In genomic region chr9:102306645-102307415, GRCm38 (mm10) we compare ENCODE assay signal across 8 mouse cellular contexts. TPM values are rescaled to one million over a fixed set of nuclear protein-coding genes. Genes with fewer than 3 reads are reported as not detected.
DNase-seq lines count a peak whose midpoint lies in the region; ATAC-seq and TF ChIP-seq lines count a peak whose summit lies in the region.
"Had no signal": no experiment of that assay in that cellular context is flagged by ENCODE, and none has a peak within 500 bp of the region (broad histone marks: within the 10 kb centered on the region; RNA-seq: fewer than 3 reads in every experiment).

No protein-coding gene starts in this region.

- TF ChIP-seq EP300 in heart, postnatal 0 days (IDR thresholded peaks at IDR 0.05; ENCODE audit: low read depth): 0 out of 2 replicates have a peak, but pooled peaks have one; percentile 48

- no peak for TF ChIP-seq CTCF in heart, postnatal 0 days (IDR thresholded peaks at IDR 0.05; ENCODE audit: low read depth)
- no peak for TF ChIP-seq CTCF in lung, embryonic 14.5 days (IDR thresholded peaks at IDR 0.05; ENCODE audit: low read depth)

- H3K27me3 ChIP-seq in heart, postnatal 0 days (ENCODE audit: control insufficient read depth, insufficient read depth, low read length): peaks cover 11% of the 10 kb centered on the region; the same call in 1 of the 2 replicates
- no peaks in the 10 kb centered on the region for H3K27me3 ChIP-seq in lung, embryonic 14.5 days (ENCODE audit: insufficient read depth, low read length)
- H3K27me3 ChIP-seq: embryonic facial prominence, embryonic 13.5 days had no signal

- H3K9me3 ChIP-seq in heart, postnatal 0 days (replicated peaks; ENCODE audit: control insufficient read depth, low read length): peaks cover 7% of the 10 kb centered on the region; the same call in 1 of the 2 replicates
- H3K9me3 ChIP-seq in lung, embryonic 14.5 days (ENCODE audit: low read depth, low read length): no peaks in the 10 kb centered on the region
- H3K9me3 ChIP-seq: embryonic facial prominence, embryonic 13.5 days had no signal

- peak overlapping the region; percentile 92 for H3K27ac ChIP-seq in brown adipose tissue, adult 24 weeks (replicated peaks; ENCODE audit: low read depth, low read length)
- peak overlapping the region; percentile 62 for H3K27ac ChIP-seq in heart, postnatal 0 days (ENCODE audit: low read depth)
- H3K27ac ChIP-seq in lung, embryonic 14.5 days (ENCODE audit: low read depth): peak overlapping the region; percentile 52; the same call in 1 of the 2 replicates
- H3K27ac ChIP-seq: embryonic facial prominence, embryonic 13.5 days had no signal

- no peak overlapping the region for H3K4me2 ChIP-seq in heart, postnatal 0 days (ENCODE audit: low read depth, low read length)
- no peak overlapping the region for H3K4me2 ChIP-seq in lung, embryonic 14.5 days
- H3K4me2 ChIP-seq: embryonic facial prominence, embryonic 13.5 days had no signal

- peak; percentile 88 for ATAC-seq in heart, postnatal 0 days (ENCODE audit: insufficient read depth, low read depth)
- peak; percentile 89 for ATAC-seq in lung, embryonic 14.5 days (ENCODE audit: insufficient read depth)

- DNase-seq in layer of hippocampus, adult 8-10 months (ENCODE audit: low spot score in 2 of 2): peak; percentile 18 to 21
- DNase-seq in layer of hippocampus, postnatal 14 days (ENCODE audit: low spot score in 2 of 2): no peak
- peak; percentile 57 for DNase-seq in heart, postnatal 0 days (ENCODE audit: low spot score)
- DNase-seq in lung, embryonic 14.5 days: peak; percentile 74
- no peak for DNase-seq in adipocyte (ENCODE audit: low spot score)
- DNase-seq in spleen, postnatal 36 days (ENCODE audit: low spot score in 2 of 2): no peak

- no peak overlapping the region for H3K9ac ChIP-seq in heart, postnatal 0 days (replicated peaks; ENCODE audit: low read depth, low read length)
- H3K9ac ChIP-seq in lung, embryonic 14.5 days: no peak overlapping the region
- H3K9ac ChIP-seq: embryonic facial prominence, embryonic 13.5 days had no signal

- peaks cover 17% of the 10 kb centered on the region for H3K4me1 ChIP-seq in brown adipose tissue, adult 24 weeks (ENCODE audit: control insufficient read depth, insufficient read depth, insufficient read length, low read length)
- peaks cover 9% of the 10 kb centered on the region; the same call in 1 of the 2 replicates for H3K4me1 ChIP-seq in heart, postnatal 0 days (ENCODE audit: control insufficient read depth, insufficient read depth)
- H3K4me1 ChIP-seq in lung, embryonic 14.5 days (ENCODE audit: insufficient read depth): no peaks in the 10 kb centered on the region; the same call in 1 of the 2 replicates

- WGBS in heart, postnatal 0 days: 62% methylated on average over 1 of the region's 1 CpGs
- 60% methylated on average over 1 of the region's 1 CpGs for WGBS in lung, embryonic 14.5 days

- H3K36me3 ChIP-seq in heart, postnatal 0 days (replicated peaks; ENCODE audit: control insufficient read depth, insufficient read depth, low read length): no peaks in the 10 kb centered on the region
- H3K36me3 ChIP-seq in lung, embryonic 14.5 days (ENCODE audit: insufficient read depth): no peaks in the 10 kb centered on the region
- H3K36me3 ChIP-seq: embryonic facial prominence, embryonic 13.5 days had no signal

- H3K4me3 ChIP-seq in brown adipose tissue, adult 24 weeks (ENCODE audit: insufficient read depth, low read depth, low read length): no peak overlapping the region
- no peak overlapping the region for H3K4me3 ChIP-seq in heart, postnatal 0 days (ENCODE audit: low read depth, low read length)
- H3K4me3 ChIP-seq in lung, embryonic 14.5 days (ENCODE audit: low read depth, low read length): no peak overlapping the region
- H3K4me3 ChIP-seq: embryonic facial prominence, embryonic 13.5 days had no signal

RNA-seq across cellular contexts. Expression of gene Ephb1, which starts 47.7 kb away (rescaled TPM):
- 10 to 100 TPM; 24.9 to 28.9 (median 26.9) TPM for total RNA-seq in layer of hippocampus, adult 8-10 months (2022)
- total RNA-seq in layer of hippocampus, postnatal 14 days (2021): 10 to 100 TPM; 46.2 to 48.5 TPM
- polyA plus RNA-seq in brown adipose tissue, adult 24 weeks (2012; ENCODE audit: insufficient read depth, insufficient read length, missing spikeins): 0.50 TPM in 1 of 2 replicates, not detected in the other
- total RNA-seq in heart, postnatal 0 days (2014; rRNA removed; ENCODE audit: low replicate concordance): 2.1 and 2.5 TPM in 2 replicates
- polyA plus RNA-seq in heart, postnatal 0 days (2015; fragmentation: Nextera tagmentation; extraction: Ambion mirVana): 0.96 TPM in 2 replicates
- polyA plus RNA-seq in lung, embryonic 14.5 days (2014; fragmentation: Nextera tagmentation; extraction: Ambion mirVana): 1.6 and 1.9 TPM in 2 replicates

Comparison
In these comparisons a context has a peak if more than half of its experiments do, and no peak if none do; other contexts are left out.
1. DNase-seq: peak in layer of hippocampus, adult 8-10 months (2 of 2), heart, postnatal 0 days (single experiment) and lung, embryonic 14.5 days (single experiment); none in layer of hippocampus, postnatal 14 days (0 of 2), adipocyte (single experiment) and spleen, postnatal 36 days (0 of 2).
2. Peak in every context shown above with its lines, with median percentiles within 50 percentile points of each other: H3K27ac ChIP-seq.